Mouse (Mus musculus): ENCODE data around the gene Asxl1. TPM values are rescaled to one million over a fixed set of nuclear protein-coding genes. Genes with fewer than 3 reads are reported as not detected.

Gene Asxl1
- polyA plus RNA-seq, 1 experiment from 2014 or later: 35.9 TPM

DNA sequence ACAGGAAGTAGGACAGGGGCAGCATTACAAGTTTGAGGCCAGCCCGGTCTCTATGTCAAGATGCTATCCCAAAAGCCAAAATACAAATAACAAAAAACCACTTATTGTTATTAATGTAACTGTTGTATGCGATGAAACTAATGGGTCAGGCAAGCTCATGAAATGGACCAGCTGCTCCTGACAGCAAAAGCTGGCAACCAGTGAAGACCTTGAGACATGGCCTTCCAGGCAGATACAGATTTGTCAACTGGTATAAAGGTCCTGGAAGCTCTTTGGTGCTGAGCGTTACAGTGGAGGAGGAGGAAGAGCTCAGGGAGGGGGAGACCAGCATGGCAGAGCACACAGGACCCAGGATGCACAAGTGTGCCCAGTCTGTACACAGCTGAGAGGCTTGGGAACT, 102.1 kb downstream of the Asxl1 start:
- ChIA-PET POLR2A (no interaction called here), CTCF (interaction anchor here (1.6 kb wide), 1 partner anchor 10 kb away, joined by 3 read pairs; no protein-coding TSS in a partner anchor)
- no peak for TF ChIP-seq CTCF (IDR thresholded peaks at IDR 0.05)
- no peaks in the 10 kb centered on the region for H3K27me3 ChIP-seq
- ATAC-seq: no peak
- in situ Hi-C loops (cut with MboI; ENCODE audit: low pct_unique_long_range_greater_than_20kb): no loop called here
- DNase-seq (ENCODE audit: low read depth, low spot score): no peak

DNA sequence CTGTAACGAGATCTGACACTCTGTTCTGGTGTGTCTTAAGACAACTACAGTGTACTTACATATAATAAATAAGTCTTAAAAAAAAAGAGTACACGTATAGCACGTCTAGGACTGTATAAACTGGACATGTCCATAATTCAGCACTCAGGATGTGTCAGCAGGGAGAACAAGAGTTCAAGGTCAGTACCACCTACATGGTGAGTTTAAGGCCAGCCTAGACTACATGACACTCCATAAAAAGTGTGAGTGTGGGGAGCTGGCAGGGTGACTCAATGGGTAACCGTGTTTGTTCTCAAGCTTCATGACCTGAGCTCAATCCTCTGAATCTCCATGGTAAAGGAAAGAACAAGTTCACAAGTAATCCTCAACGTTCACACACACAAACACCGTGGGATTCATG, 102.9 kb downstream of the Asxl1 start:
- POLR2A ChIA-PET: no interaction called here
- ATAC-seq: no peak
- DNase-seq (ENCODE audit: low read depth, low spot score): no peak
- in situ Hi-C loops (cut with MboI; ENCODE audit: low pct_unique_long_range_greater_than_20kb): no loop called here
- H3K27me3 ChIP-seq: no peaks in the 10 kb centered on the region
- CTCF ChIA-PET: interaction anchor here (1.3 kb wide), 1 partner anchor 34 kb away, joined by 3 read pairs; no protein-coding TSS in a partner anchor
- no peak for TF ChIP-seq CTCF (IDR thresholded peaks at IDR 0.05)

Other genes with a start within 250 kb of the Asxl1 start
- 1.3 TPM for gene Hck, start 237.4 kb upstream of the Asxl1 start, polyA plus RNA-seq (2021)
- gene Tm9sf4, start 184.5 kb upstream of the Asxl1 start, polyA plus RNA-seq (2021): 95.3 TPM
- gene Tspyl3, start 120.4 kb upstream of the Asxl1 start, polyA plus RNA-seq (2021): 0.06 TPM
- gene Plagl2, start 104.4 kb upstream of the Asxl1 start, polyA plus RNA-seq (2021): 10.0 TPM
- 16.9 TPM for gene Pofut1, start 104.3 kb upstream of the Asxl1 start, polyA plus RNA-seq (2021)
- gene Kif3b, start 54.4 kb upstream of the Asxl1 start, polyA plus RNA-seq (2021): 40.1 TPM
- not detected for gene 4930404H24Rik, start 147.0 kb downstream of the Asxl1 start, polyA plus RNA-seq (2021)
- 17.8 TPM for gene Nol4l, start 184.1 kb downstream of the Asxl1 start, polyA plus RNA-seq (2021)